Mouse (Mus musculus) retina, postnatal 7 days (tissue): Measurements from ENCODE around the gene Ralgps1.

Source experiments
- DNase-seq: peaks from one replicate; pipeline ENCODE4 v3.0.0-alpha.2; 2012; ENCODE audit warnings: low read depth, low spot score

Gene Ralgps1

DNA sequence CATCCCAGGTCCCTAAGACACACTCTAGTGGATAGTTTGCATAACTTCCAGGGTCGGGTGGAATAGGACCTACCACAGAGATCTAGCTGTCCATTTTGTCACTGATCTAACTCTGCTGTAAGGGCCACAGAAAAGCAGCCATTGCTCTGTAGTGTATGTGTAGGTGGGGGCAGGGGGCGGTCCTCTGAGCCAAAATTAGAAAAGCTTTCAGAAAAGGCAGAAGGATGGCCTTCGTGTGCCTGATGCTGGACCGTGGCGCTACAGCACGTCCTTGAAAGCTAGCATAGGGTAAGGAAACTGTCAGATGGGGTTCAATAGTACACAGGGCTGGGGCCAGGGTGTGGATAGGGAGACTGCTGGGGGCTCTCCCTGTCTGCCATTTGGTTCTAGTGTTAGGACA is 126.4 kb downstream of the Ralgps1 start:
- DNase-seq: no peak

DNA sequence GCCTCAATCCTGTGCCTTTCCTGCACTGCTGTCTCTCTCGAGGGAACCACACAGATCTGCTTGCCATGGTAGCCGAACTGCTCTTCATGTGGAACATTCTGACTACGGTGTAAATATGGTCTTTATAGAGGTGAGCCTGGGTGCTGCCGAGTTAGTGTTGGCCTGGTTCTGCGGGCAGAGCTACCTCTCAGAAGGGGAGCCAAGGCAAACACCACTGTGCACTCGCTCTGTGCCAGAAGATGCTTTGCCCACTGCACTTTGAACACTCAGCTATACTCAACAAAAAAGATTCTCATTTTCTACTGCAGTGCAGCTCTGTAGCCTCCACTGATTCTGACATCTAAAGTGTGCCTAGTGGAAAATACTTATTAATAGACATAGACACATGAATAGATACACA is 133.7 kb downstream of the Ralgps1 start:
- no peak for DNase-seq

DNA sequence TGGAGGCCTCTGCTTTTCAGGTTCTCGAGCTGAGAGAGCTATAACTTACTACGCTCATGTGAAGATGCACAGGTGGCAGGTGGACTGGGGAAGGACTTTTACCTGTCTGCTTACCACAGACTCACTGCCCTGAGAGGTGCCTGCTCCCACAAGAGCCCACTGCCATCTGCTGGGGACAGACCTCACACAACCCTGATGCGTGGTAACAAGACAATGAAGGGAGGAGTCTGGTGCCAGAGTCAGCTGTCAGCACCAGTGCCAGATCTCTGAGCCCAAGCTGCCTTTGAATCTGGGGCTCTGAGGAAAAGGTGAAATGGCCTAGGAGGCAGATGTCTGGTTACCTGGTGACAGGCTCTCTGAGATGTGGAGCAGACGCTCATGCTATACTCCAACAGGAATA is 136.4 kb downstream of the Ralgps1 start:
- DNase-seq: no peak

DNA sequence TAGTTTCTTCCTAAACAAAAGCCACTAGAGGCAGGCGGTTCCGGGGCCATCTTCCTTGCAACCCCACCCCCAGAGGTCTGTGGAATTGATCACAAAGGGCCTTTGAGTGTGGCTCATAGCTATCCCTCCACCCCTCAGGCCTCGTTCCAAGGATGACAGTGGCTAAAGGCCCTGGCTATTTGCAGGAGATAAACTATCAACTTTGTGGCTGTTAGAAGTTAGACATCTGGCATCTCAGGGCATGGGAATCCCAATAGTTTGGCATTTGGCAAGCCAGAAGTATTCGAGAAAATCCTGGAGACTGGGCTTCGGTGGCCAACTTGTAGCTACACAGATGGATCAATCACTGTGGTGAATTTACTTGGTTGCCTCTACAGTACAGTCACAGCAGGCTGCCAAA is 137.4 kb downstream of the Ralgps1 start:
- DNase-seq: no peak

DNA sequence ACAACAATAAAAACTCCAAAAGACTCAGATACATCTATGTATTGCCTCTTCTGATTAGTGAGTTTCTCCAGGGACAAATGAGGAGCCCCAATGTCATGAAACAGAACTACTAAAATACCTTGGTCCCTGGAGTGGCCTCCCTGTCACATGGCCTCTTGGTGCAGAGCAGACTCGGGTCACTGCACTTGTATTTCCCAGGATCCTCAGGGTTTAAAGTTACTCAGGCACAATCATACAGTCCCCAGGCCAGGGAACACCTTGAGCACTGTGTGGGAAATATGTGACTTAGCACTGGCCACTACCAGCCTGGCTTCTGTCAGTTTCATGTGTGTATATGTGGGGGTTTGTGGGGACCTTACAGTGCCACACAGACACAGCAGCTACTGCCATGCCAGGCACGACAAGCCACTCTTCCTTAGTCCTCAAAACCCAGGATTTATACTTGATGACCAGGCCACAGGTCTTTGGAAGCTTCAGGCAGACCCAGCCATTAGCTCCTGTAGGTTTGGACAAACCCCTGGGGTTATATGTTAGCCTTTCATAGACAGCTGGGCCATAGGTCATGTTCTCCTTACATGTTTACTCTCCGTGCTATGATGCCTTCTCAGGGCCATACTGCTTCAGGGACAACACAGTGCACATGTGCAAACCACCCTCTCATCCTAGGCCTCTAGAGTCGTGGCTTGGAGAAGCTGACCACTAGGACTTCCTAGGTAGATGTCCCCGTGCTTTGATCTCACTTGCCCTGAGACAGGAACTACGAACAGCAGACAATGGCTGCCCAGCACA is 138.3 kb downstream of the Ralgps1 start:
- no peak for DNase-seq

DNA sequence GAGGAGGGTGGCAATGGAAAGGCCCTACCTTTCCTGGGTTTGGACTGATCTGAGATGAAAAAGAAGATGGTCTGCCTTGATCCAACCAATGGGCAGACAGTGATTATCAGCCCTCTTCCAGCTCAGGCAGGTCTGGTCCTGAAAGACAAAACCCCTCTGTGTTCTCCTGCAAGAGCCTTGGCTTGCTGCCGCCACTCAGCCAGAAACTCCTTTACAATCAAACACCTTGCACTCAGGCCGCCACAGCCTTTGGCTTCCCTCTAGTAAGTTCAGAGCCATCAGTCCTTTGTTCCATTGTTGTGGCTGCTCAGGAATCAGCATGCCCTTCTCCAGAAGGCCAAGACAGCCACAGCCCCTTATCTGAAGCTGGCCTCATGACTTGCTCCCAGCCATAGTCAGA is 139.5 kb downstream of the Ralgps1 start:
- no peak for DNase-seq

DNA sequence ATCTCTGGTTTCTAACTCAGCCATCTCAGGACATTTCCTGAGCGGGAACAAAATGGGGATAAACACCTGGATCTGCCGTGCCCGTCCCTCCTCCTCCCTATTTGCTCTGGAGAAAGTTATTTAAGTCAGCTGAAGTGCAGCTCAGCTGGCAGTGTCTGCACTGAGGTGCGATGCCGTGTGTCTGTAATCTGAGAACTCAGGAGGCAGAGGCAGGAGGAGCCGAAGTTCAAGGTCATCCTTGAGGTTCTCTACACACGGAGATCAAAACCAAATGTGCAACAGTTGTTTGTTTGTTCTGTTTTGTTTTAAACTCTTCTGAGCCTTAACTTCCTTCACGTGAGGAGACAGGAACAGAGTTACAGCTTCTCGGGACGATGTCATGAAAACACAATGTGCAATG is 140.6 kb downstream of the Ralgps1 start:
- DNase-seq: no peak

DNA sequence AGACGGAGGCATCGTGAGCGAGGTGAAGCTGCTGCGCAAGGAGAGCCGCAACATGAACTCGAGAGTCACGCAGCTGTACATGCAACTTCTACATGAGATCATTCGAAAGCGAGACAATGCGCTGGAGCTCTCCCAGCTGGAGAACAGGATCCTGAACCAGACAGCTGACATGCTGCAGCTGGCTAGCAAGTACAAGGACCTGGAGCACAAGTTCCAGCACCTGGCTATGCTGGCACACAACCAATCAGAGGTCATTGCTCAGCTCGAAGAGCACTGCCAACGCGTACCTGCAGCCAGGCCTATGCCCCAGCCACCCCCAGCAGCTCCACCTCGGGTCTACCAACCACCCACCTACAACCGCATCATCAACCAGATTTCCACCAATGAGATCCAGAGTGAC is 142.7 kb downstream of the Ralgps1 start:
- no peak for DNase-seq

DNA sequence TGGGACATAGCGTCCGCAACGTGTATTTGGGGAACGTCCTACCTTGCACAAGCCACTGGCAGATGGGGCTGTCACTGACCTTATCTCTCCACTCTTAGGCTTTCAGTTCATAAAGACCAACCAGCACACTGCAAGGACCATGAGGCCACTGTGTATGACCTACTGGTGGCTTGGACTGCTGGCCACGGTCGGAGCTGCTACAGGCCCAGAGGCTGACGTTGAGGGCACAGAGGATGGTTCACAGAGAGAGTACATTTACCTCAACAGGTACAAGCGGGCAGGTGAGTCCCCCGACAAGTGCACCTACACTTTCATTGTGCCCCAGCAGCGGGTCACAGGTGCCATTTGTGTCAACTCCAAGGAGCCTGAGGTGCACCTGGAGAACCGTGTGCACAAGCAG is 143.2 kb downstream of the Ralgps1 start:
- no peak for DNase-seq

DNA sequence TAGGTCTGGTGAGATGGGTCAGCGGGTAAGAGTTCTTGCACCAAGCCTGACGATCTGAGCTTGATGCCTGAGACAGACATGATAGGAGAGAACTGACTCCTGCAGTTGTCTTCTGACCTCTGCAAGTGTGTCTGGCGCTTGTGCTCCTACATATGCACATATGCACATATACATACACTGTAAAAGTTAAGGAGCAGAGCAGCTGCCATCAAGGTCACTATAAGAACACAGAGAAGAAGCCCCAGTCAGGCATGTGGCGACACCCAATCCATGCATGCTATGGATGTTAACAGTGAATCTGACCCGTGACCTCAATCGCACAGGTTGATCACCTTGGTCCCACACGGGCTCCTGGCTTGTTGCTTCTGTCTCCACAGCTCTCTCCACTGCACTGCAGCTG is 145.4 kb downstream of the Ralgps1 start:
- DNase-seq: no peak

DNA sequence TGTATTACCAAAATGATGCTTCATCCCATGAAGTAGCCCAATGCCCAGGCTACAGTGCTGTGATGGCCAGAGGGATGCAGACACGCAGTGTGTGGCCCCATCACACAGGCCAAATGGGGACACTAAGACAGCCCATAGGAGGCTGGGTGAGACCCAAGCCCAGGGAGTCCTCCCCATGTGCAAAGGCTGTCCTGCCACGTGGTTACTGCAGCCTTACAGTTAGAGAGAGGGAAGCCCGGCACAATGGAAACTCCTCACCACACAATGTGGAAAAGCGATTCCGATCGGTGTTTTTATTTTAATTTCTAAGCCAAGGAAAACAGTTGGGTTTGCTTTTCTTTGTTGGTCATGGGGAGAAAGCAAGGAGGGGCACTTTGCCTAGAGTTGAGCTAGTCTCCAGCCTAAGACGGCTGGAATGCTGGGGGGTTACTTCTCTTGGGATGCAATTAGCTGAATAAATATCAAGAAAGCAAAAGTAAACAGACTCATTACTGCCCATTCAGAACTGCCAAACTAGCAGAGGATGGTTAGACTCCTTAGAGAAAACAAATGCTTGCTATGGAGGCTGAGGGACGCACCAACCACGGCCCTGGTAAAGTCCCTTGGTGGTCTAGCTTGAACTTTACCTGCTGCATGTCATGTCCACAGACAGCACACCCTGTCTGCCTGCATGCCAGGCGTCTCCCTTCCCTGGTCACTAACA is 147.5 kb downstream of the Ralgps1 start:
- DNase-seq: no peak

DNA sequence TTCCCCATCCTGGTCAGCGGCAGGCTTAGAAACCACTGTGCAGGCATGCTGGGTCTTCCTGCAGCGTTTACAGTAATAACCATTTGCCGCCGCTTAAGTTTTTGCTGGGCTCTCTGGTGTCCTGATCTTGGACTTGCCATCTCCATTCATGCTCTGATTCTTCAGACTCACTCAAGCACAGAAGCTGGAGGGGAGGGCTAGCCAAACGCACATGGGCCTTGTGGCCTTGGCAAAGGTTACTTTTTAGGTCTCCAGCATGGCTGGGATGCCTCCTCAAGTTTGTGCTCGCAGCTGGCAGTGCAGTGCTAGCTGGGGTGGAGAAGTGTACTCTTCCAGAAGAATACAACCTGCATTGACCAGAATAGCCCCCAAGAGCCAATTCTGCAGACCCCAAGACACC is 148.8 kb downstream of the Ralgps1 start:
- DNase-seq: no peak

DNA sequence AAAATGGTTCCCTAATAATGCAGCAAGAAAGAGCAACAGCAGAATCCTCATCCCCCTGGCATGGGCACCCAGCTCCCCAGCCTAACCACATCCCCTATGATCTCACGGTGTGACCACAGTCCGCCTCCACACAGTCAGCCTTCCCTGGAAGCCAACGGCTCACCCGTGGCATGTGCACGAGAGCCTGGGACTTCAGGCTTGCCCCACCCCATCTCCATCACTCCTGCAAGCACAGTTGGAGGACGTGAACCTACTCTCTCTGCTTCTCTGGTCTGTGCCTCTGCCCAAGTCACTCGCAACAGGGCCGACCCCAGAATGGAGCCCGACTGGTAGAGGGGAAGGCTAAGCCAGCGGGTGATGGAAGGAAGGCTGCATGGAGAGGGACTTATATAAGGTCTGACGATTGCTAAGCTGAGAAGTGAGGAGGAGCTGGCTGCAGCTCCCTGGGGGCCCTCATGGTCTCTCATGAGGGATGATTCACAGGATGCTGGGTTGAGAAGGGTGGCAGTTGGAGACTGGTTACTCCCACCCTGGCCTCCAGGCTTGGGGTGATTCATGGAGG is 149.9 kb downstream of the Ralgps1 start:
- DNase-seq: no peak

DNA sequence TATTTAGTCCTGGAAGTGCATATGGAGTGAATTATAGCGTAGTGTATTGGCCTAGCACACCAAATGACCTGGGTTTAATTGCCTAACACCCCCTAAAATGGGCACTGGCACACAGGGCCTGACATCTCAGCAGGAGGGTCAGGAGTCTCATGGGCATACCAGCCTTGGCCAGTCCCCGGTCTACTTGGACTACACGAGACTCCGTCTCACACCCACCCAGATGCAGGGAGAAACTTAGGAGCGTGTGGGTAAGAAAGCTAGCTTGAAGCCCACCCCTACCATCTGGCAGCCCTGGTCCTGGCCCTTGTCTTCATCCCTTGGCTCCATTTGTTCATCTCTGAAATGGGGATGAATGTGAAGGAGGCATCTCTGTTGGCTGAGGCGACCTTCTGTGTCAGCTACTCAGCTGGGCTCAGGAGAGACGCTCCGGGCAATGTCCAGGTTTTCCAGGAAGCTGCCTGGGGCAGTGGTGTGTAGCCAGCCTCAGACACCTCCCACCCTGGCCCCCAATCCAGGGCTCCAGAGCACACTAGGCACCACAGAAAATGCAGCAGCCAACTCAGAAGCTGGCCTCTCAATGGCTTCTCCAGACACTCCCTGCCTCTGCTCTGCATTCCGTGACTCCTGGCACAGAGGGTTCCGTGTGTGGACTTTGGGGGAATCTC is 150.5 kb downstream of the Ralgps1 start:
- DNase-seq: no peak

DNA sequence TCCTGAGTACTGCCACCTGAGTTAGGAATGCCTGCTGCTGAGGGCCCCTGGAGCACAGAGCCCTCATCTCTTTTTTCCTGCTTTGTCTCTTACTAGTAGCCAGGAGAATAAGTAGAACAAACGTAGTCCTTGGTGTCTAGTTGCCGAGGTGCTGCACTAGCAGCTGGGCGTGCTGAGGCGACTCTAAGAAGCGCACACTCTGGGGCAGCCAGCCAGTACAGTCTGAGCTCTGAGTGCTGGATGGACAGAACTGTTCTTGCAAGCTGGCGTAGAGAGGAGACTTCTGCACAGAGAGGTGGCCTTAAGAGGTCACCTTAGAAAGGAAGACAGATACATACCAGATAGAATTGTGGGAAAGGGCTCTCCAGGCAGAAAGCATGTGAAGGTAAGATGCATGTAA is 151.0 kb downstream of the Ralgps1 start:
- no peak for DNase-seq

DNA sequence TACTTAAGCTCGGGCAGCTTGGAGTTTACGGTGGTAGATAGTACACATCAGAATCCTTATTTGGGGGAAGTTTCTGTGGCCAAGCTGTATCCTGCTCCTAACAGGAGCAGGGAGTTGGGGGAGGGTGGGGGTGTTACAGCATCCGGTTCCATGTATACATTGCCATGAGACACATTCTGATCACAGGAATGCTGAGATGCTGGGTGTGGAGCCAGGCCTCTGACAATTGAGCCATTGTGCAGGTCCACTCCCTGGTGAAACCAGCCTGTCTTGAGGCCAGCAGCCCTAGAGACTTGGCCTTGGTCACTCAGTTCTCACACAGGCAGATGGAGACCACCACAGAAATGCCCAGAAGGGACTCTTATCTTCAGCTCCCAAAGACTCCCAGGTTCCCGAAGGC is 151.6 kb downstream of the Ralgps1 start:
- no peak for DNase-seq

DNA sequence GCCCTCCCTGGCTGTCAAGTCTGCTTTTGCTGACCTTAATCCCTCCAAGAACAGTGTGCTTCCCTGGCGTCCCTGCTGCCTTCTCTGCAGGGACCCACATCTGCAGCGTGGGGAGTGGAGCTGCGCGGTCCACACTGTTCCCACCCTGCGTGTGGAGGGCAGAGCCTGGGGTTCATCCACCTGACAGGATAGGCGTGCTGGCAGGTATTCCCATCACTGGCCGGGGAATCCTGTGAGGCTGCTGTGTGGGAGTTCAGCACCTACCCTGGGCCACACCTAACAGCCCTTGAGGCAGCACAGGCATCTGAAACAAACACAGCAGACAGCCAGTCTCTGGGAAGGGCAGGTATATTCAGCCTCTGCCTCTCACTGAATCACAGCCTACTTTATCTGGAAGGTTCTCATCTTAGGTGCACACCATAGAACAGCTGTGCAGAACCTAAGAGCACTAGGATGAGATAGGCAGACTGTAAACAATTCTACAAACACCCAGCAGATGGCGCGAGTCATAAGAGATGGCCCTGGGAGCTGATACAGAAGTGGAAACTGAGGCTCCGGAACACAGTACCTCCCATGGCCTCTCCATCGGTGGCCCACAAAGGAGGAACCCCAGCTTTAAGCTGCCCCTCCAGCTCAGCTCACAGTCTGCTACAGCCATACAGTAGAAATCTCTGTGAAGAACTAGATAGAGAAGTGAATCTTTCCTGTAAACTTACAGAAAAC is 152.2 kb downstream of the Ralgps1 start:
- DNase-seq: no peak

DNA sequence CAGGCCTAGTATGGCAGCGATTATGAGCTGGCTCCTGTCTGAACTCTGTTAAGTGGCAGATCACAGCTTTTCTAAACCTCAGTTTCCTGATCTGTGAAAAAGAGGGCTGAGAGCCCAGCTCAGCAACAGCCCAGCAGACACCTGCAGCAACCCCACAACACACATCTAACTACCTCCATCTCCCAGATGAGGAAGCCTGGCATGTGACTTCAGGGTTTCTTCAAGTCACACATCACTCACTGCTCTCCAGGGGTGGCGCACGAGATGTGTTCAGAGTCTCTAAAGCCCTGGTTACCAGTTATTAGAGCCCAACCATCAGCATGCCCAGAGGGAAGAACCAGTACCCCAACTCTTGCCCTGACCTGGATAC is 153.9 kb downstream of the Ralgps1 start:
- no peak for DNase-seq

DNA sequence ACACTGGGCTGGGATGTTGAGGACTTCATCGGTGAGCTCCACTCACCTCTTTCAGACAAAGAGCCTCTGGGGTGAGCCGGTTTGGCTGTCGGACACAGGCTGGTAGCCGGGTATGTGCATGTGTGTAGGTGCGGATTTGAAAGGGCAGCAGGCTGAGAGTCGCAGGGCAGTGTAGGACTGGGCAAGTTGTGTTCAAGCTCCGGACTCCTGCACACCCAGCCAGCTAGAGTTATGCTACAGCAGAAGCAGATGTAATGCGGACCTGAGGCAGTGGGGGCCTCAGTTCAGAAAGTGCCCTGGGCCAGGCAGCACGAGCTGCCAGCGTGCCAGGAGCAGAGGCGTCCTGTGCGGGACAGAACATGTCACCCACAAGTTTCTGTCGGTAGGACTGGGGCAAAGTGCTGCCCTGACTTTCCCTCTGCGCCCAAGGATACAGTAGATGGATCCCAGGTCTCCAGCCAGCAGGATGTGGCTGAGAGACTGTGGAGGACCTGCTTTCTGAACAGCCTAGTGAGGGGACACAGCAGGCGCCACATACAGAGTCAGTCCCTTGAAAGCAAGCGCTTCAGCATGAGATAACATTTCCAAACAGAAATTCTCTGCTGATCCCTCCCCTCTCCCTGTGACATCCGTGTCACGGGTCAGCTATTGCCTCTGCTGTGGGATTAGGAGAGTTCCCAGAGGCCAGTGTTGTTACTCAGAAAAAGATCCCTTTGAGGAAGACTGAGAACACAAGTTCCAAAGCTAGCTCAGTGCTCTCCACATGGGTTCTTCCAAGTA is 154.5 kb downstream of the Ralgps1 start:
- no peak for DNase-seq

DNA sequence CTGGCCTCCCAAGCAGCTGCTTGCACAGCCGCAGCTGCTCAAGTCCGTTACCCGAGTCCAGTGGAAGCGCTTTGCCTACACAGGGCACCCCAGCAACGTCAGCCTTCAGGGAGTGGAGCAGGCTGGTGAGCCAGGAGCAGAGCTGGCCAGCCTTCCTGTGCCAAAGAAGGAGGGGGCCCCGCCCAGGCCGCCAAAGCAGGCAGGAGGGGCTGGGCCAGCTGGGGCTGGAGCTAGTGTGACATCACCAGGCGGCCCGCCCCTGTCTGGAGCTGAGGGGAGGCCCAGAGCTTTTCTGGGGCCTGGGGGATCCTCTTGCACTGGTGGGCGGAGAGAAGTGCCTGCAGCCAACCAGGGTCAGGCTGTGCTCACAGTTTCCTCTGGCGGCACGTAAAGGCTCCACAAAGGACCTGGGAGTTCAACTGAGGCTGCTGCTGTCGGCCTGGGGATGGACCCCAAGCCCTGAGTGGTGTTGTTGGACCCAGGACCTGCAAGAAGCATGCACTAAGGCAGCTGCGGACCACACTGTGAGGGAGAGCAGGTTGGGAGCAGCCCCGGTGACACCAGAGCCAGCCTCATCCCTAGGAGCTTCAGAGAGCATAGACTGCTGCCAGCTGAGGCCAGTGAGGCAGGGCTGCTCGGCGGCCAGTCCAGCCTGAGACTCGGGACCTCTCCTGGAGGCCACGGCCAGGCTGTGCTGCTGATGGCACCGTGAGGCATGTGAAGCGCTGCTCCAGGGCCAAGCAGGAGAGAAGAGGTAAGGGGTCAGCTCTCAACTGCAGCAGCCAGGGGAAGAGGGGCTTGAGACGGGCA is 155.4 kb downstream of the Ralgps1 start, which contains the start of gene Angptl2:
Gene Angptl2, plus strand, starts transcription at position 370 of the 810 bp plus-strand sequence.
- peak; percentile 44 for DNase-seq
